14 mouse cellular contexts compared by ENCODE assay signal in the genomic region with DNA sequence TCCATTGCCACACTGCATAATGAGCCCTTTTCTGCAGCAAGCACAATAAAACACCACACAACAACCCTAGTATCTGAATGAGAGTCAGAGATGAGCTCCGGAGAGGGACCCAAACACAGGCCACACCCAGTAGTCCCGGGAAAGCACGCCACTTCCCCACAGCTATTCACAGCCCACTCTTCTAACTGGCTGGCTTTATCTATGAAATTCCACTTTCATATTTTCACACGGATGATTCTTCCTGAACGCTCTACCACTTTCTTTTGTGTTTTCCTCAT.
A peak's percentile ranks its signal among the peaks of the same experiment; 100 is the strongest.
DNase-seq lines count a peak whose midpoint lies in the region; ATAC-seq lines count a peak whose summit lies in the region.
"Had no signal": no experiment of that assay in that cellular context is flagged by ENCODE, and none has a peak within 500 bp of the region (broad histone marks: within the 10 kb centered on the region; RNA-seq: fewer than 3 reads in every experiment).

No protein-coding gene starts in this region.

- H3K27ac ChIP-seq in lung, embryonic 15.5 days = no peak overlapping the region
- 0 out of 2 replicates have a peak overlapping the region, but pooled peaks have one; percentile 32 for H3K27ac ChIP-seq in intestine, embryonic 15.5 days
- peak overlapping the region; percentile 75; the same call in 1 of the 2 replicates for H3K27ac ChIP-seq in neural tube, embryonic 15.5 days (replicated peaks)
- H3K27ac ChIP-seq in forebrain, embryonic 13.5 days = no peak overlapping the region
- H3K27ac ChIP-seq: heart, adult 2 months; limb, embryonic 13.5 days had no signal

- H3K36me3 ChIP-seq in lung, embryonic 15.5 days = no peaks in the 10 kb centered on the region
- no peaks in the 10 kb centered on the region for H3K36me3 ChIP-seq in intestine, embryonic 15.5 days
- no peaks in the 10 kb centered on the region for H3K36me3 ChIP-seq in neural tube, embryonic 15.5 days
- no peaks in the 10 kb centered on the region for H3K36me3 ChIP-seq in forebrain, embryonic 13.5 days (ENCODE audit: poor library complexity, severe bottlenecking)
- H3K36me3 ChIP-seq: limb, embryonic 13.5 days had no signal

- H3K9ac ChIP-seq in lung, embryonic 15.5 days = no peak overlapping the region
- H3K9ac ChIP-seq in intestine, embryonic 15.5 days = no peak overlapping the region
- no peak overlapping the region for H3K9ac ChIP-seq in neural tube, embryonic 15.5 days (replicated peaks)
- no peak overlapping the region for H3K9ac ChIP-seq in forebrain, embryonic 13.5 days
- H3K9ac ChIP-seq: limb, embryonic 13.5 days had no signal

- H3K27me3 ChIP-seq in lung, embryonic 15.5 days = no peaks in the 10 kb centered on the region
- H3K27me3 ChIP-seq in intestine, embryonic 15.5 days (replicated peaks) = no peaks in the 10 kb centered on the region
- no peaks in the 10 kb centered on the region for H3K27me3 ChIP-seq in neural tube, embryonic 15.5 days (replicated peaks)
- H3K27me3 ChIP-seq in forebrain, embryonic 13.5 days = no peaks in the 10 kb centered on the region

- H3K4me1 ChIP-seq in lung, embryonic 15.5 days = peaks cover 8% of the 10 kb centered on the region; the same call in 1 of the 2 replicates
- peaks cover 14% of the 10 kb centered on the region for H3K4me1 ChIP-seq in intestine, embryonic 15.5 days (replicated peaks)
- H3K4me1 ChIP-seq in neural tube, embryonic 15.5 days = peaks cover 15% of the 10 kb centered on the region
- H3K4me1 ChIP-seq in forebrain, embryonic 13.5 days = no peaks in the 10 kb centered on the region
- H3K4me1 ChIP-seq: limb, embryonic 13.5 days had no signal

- 30% methylated on average over 5 of the region's 5 CpGs for WGBS in lung, embryonic 15.5 days
- 25% methylated on average over 5 of the region's 5 CpGs for WGBS in intestine, embryonic 15.5 days
- WGBS in neural tube, embryonic 15.5 days = 32% methylated on average over 5 of the region's 5 CpGs
- 57% methylated on average over 5 of the region's 5 CpGs for WGBS in forebrain, embryonic 13.5 days

- H3K4me3 ChIP-seq in lung, embryonic 15.5 days = no peak overlapping the region
- H3K4me3 ChIP-seq in intestine, embryonic 15.5 days (replicated peaks) = no peak overlapping the region
- no peak overlapping the region for H3K4me3 ChIP-seq in neural tube, embryonic 15.5 days (replicated peaks)
- H3K4me3 ChIP-seq in forebrain, embryonic 13.5 days = no peak overlapping the region
- H3K4me3 ChIP-seq: heart, adult 2 months; limb, embryonic 13.5 days had no signal

- H3K9me3 ChIP-seq in lung, embryonic 15.5 days = no peaks in the 10 kb centered on the region
- H3K9me3 ChIP-seq in intestine, embryonic 15.5 days = no peaks in the 10 kb centered on the region
- H3K9me3 ChIP-seq in neural tube, embryonic 15.5 days (replicated peaks) = no peaks in the 10 kb centered on the region
- no peaks in the 10 kb centered on the region for H3K9me3 ChIP-seq in forebrain, embryonic 13.5 days (replicated peaks)
- H3K9me3 ChIP-seq: limb, embryonic 13.5 days had no signal

- ATAC-seq in lung, embryonic 15.5 days (ENCODE audit: borderline replicate concordance, extremely low read depth, low FRiP score, low TSS enrichment) = no peak
- ATAC-seq in intestine, embryonic 15.5 days = no peak
- ATAC-seq in neural tube, embryonic 15.5 days (ENCODE audit: low FRiP score) = no peak
- no peak for ATAC-seq in forebrain, embryonic 13.5 days
- ATAC-seq: forebrain, embryonic 14.5 days had no signal

- H3K4me2 ChIP-seq in lung, embryonic 15.5 days = peak overlapping the region; percentile 30
- H3K4me2 ChIP-seq in intestine, embryonic 15.5 days (replicated peaks) = peak overlapping the region; percentile 33
- H3K4me2 ChIP-seq in neural tube, embryonic 15.5 days = peak overlapping the region; percentile 45
- no peak overlapping the region for H3K4me2 ChIP-seq in forebrain, embryonic 13.5 days
- H3K4me2 ChIP-seq: limb, embryonic 13.5 days; midbrain, embryonic 11.5 days had no signal

- peak; percentile 80 for DNase-seq in heart, adult 11 months
- DNase-seq in heart, adult 18-20 months = no peak
- DNase-seq in lung, postnatal 14 days = no peak
- DNase-seq in left cerebral cortex, adult 9 months (ENCODE audit: low spot score in 2 of 2) = no peak
- DNase-seq: adrenal gland, adult 2 months; heart, adult 2 months; layer of hippocampus, adult 9-11 months had no signal

Comparison
In these comparisons a context has a peak if more than half of its experiments do, and no peak if none do; other contexts are left out.
1. H3K27ac ChIP-seq: peak in intestine, embryonic 15.5 days (single experiment) and neural tube, embryonic 15.5 days (single experiment); none in lung, embryonic 15.5 days (single experiment) and forebrain, embryonic 13.5 days (single experiment).